Mouse (Mus musculus) cerebellum, adult 2 months (tissue): ENCODE measurements around the gene Mrps18c. TPM values are rescaled to one million over a fixed set of nuclear protein-coding genes. Genes with fewer than 3 reads are reported as not detected.

Experiments
- DNase-seq, 2 experiments: peaks; one replicate each; pipeline ENCODE4 v3.0.0; 2021
- H3K27ac ChIP-seq: fragments of 200-500 bp; 2 replicates; pipeline ENCODE4 v1.5.1; 2012; ENCODE audit warnings: low read length, control low read depth, inconsistent platforms; ENCODE audit not compliant: insufficient read depth
- H3K27me3 ChIP-seq: fragments of 200-500 bp; 2 replicates; pipeline ENCODE4 v1.6.1; 2012; ENCODE audit warnings: inconsistent platforms, mild to moderate bottlenecking, low read length, moderate library complexity; ENCODE audit not compliant: control insufficient read depth, insufficient read depth
- H3K4me1 ChIP-seq: fragments of 200-500 bp; 2 replicates; pipeline ENCODE4 v1.6.1; 2011; ENCODE audit warnings: low read length; ENCODE audit not compliant: control insufficient read depth, insufficient read depth
- H3K4me3 ChIP-seq: fragments of 200-500 bp; replicated peaks from 2 replicates; pipeline ENCODE3; 2011; ENCODE audit warnings: mild to moderate bottlenecking, low read depth, low read length, control low read depth; ENCODE audit not compliant: insufficient read depth
- CTCF ChIP-seq: fragments of 200-500 bp; IDR thresholded peaks from 2 replicates; pipeline ENCODE4 v1.5.1; 2011; ENCODE audit warnings: low read depth, mild to moderate bottlenecking, control low read depth, low read length, moderate library complexity, borderline replicate concordance; ENCODE audit not compliant: insufficient read depth
- POLR2A ChIP-seq: fragments of 200-500 bp; IDR thresholded peaks from 2 replicates; pipeline ENCODE4 v1.6.1; 2011; ENCODE audit warnings: low read length, control low read depth, borderline replicate concordance; ENCODE audit not compliant: insufficient read depth
- WGBS: fragments of 180-500 bp; shearing (Covaris S2); methylation state at CpG from one replicate; pipeline ENCODE4 v1.1.7; 2018; 5-methylcytosine and 5-hydroxymethylcytosine counted together
- polyA plus RNA-seq: library from polyadenylated mRNA; depleted of rRNA; stranded (reverse); fragments of >200 nt; gene quantifications from 2 replicates; pipeline ENCODE4 v1.2.3, GENCODE M21; 2012

The Mrps18c gene
- polyA plus RNA-seq, 1 experiment = 42.4 TPM

DNA sequence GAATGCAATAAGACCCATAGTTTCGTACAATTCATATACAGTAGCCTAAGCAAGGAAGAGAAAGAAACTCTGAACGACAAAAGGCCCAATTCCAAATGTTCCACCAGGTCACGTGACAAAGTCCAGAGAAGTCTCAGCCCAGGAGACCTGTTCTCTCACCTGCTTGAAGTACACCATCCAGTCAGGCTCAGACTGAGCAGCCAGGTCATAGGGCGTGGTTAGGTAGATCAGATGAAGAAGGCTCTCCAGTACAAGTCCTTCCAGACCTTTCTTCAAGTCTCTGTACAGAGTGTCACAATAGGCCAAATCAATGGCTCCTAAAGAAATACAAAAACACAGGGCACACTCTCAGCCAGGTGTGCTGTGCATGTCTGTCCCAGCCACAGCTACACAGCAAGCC, 26.9 kb upstream of the Mrps18c start:
- 95% methylated on average over 4 of the region's 4 CpGs for WGBS
- no peaks in the 10 kb centered on the region for H3K27me3 ChIP-seq
- H3K4me1 ChIP-seq = no peaks in the 10 kb centered on the region
- DNase-seq = no peak
- no peak for TF ChIP-seq CTCF
- TF ChIP-seq POLR2A = no peak
- H3K4me3 ChIP-seq = no peak overlapping the region
- no peak overlapping the region for H3K27ac ChIP-seq

- H3K27me3 ChIP-seq = no peaks in the 10 kb centered on the region
- DNase-seq = no peak
- no peaks in the 10 kb centered on the region for H3K4me1 ChIP-seq
- TF ChIP-seq POLR2A = no peak
- 95% methylated on average over 13 of the region's 13 CpGs for WGBS
- H3K4me3 ChIP-seq = no peak overlapping the region
- no peak overlapping the region for H3K27ac ChIP-seq
These were observed 22.5 kb upstream of the Mrps18c start for GRCm38 (mm10) chr5:100775778-100776404.

DNA sequence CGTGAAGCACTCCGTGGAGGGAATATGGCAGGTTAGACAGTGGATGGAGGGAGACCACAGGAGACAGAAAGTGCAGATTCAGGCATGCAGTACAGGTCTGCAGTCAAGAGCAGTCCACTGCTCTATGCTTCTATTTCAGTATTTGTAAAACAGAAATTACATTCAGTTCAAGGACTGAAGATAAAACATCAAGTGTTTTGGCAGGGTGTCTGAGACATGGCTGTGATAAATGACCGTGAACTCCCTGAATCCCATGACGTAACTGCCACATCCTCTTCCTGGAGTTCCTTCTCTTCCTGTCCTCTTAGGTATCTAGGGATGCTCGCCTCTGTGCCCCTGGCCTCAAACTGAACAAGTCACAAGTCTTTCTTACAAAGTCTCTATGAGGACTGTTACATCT, 21.5 kb upstream of the Mrps18c start:
- Histone ChIP-seq H3K4me3 (no peak overlapping the region), H3K27me3 (no peaks in the 10 kb centered on the region), H3K4me1 (no peaks in the 10 kb centered on the region), H3K27ac (no peak overlapping the region)
- WGBS = 91% methylated on average over 5 of the region's 5 CpGs
- DNase-seq = no peak
- TF ChIP-seq POLR2A (no peak), CTCF (no peak)

GRCm38 (mm10) chr5:100779002-100779401, 19.4 kb upstream of the Mrps18c start:
- 90% methylated on average over 13 of the region's 13 CpGs for WGBS
- TF ChIP-seq POLR2A (no peak), CTCF (no peak)
- Histone ChIP-seq H3K27me3 (no peaks in the 10 kb centered on the region), H3K27ac (no peak overlapping the region), H3K4me3 (no peak overlapping the region), H3K4me1 (no peaks in the 10 kb centered on the region)
- no peak for DNase-seq

GRCm38 (mm10) chr5:100787527-100787926, 10.9 kb upstream of the Mrps18c start:
- Histone ChIP-seq H3K4me3 (no peak overlapping the region), H3K27ac (no peak overlapping the region), H3K27me3 (no peaks in the 10 kb centered on the region), H3K4me1 (no peaks in the 10 kb centered on the region)
- TF ChIP-seq POLR2A = no peak
- no peak for TF ChIP-seq CTCF
- no peak for DNase-seq
- WGBS = 92% methylated on average over 9 of the region's 9 CpGs

DNA sequence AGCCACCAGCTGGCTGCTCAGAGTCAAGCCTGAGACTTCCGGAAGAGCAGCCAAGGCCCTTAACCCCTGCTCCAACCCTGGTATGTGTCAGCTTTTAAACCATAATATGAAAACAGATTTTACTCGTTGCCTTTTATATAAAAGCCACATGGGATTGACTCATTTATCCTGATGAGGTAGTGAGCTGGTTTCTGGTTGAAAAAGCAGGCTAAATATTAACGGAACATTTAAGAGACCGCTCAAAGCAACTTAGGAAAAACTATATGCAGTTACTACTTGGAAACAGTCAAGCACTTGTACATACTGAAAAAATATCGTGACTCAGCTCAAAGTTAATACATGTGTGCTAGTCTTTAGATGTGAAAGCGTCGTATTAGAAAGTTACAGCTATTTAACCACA, 6.2 kb upstream of the Mrps18c start:
- H3K4me1 ChIP-seq = peaks cover 3% of the 10 kb centered on the region
- TF ChIP-seq CTCF (no peak), POLR2A (no peak)
- H3K4me3 ChIP-seq = no peak overlapping the region
- no peak overlapping the region for H3K27ac ChIP-seq
- no peak for DNase-seq
- no peaks in the 10 kb centered on the region for H3K27me3 ChIP-seq
- 67% methylated on average over 7 of the region's 7 CpGs for WGBS

- Histone ChIP-seq H3K27ac (no peak overlapping the region), H3K27me3 (no peaks in the 10 kb centered on the region), H3K4me3 (no peak overlapping the region), H3K4me1 (peaks cover 3% of the 10 kb centered on the region)
- no peak for DNase-seq
- 79% methylated on average over 5 of the region's 5 CpGs for WGBS
- TF ChIP-seq CTCF = no peak
- no peak for TF ChIP-seq POLR2A
These were observed 4.3 kb upstream of the Mrps18c start for GRCm38 (mm10) chr5:100794084-100794483.

GRCm38 (mm10) chr5:100818341-100818740, 19.9 kb downstream of the Mrps18c start:
- Histone ChIP-seq H3K27me3 (no peaks in the 10 kb centered on the region), H3K4me1 (no peaks in the 10 kb centered on the region; the same call in 1 of the 2 replicates), H3K4me3 (no peak overlapping the region), H3K27ac (no peak overlapping the region)
- no peak for TF ChIP-seq POLR2A
- no peak for TF ChIP-seq CTCF
- 89% methylated on average over 4 of the region's 4 CpGs for WGBS
- no peak for DNase-seq
